Mouse (Mus musculus) embryonic fibroblast, embryonic 13.5 days (primary cell): ENCODE measurements at regions not wholly inside any gene's neighbourhood (a gene's known extent, or its start where the extent isn't known, plus 50 kb on each side); places are given as distances from the start of the nearest gene placed in this dataset.

Experiments used
- CTCF ChIP-seq: IDR thresholded peaks from 2 replicates; pipeline ENCODE4 v1.5.1; 2011; ENCODE audit warnings: mild to moderate bottlenecking, control low read depth, low read length, moderate library complexity, borderline replicate concordance; ENCODE audit not compliant: insufficient read depth
- POLR2A ChIP-seq: IDR thresholded peaks from 2 replicates; pipeline ENCODE4 v1.6.1; 2011; ENCODE audit warnings: low read depth, mild to moderate bottlenecking, control low read depth, low read length, moderate library complexity

DNA sequence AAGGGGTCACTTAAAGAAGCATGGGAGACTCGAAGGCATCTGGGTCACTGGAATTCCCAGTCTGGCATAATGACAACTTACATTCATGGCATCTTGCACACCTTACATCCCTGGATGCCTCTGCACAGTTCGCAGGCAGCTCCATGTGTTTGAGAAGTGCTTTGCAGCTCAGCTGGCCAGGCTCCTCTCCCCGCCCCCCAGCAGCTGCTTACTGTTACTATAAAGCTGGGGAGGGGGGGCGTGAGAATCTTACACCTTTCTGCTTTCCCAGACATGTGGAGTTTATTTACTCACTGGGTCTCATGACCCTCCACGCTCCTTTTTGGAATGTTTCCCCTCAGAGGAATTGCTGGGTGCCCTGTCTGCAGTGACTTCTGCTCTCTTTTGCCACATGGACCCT is 299.4 kb downstream of the Gadd45g start:
- no peak for TF ChIP-seq CTCF
- TF ChIP-seq POLR2A = no peak
